Mouse (Mus musculus) CH12.LX (cell line): ENCODE data around the gene Gm28047. TPM values are rescaled to one million over a fixed set of nuclear protein-coding genes. Genes with fewer than 3 reads are reported as not detected.

Source experiments
- DNase-seq: peaks from one replicate; pipeline ENCODE4 v3.0.0-alpha.2; 2013; ENCODE audit errors: extremely low read depth
- H3K27ac ChIP-seq: 2 replicates; pipeline ENCODE4 v1.5.1; 2012; ENCODE audit warnings: low read depth, mild to moderate bottlenecking, control low read depth, moderate library complexity; ENCODE audit not compliant: insufficient read depth
- H3K27me3 ChIP-seq: replicated peaks from 2 replicates; pipeline ENCODE3; 2012; ENCODE audit warnings: inconsistent platforms
- H3K36me3 ChIP-seq, 2 experiments: replicated peaks in 1 of 2; 2 replicates each; pipeline versions ENCODE3 to v1.6.1; 2012; ENCODE audit warnings: inconsistent platforms in 1 of 2, low read length in 1 of 2, mild to moderate bottlenecking in 1 of 2, mixed read lengths in 1 of 2, moderate library complexity in 1 of 2; ENCODE audit not compliant: control insufficient read depth in 1 of 2, insufficient read depth in 1 of 2
- H3K4me1 ChIP-seq, 2 experiments: 2 replicates each; pipeline ENCODE4 v1.6.1; 2012; ENCODE audit warnings: inconsistent platforms in 1 of 2, moderate library complexity in 1 of 2; ENCODE audit not compliant: insufficient read depth in 2 of 2, control insufficient read depth in 1 of 2
- H3K4me2 ChIP-seq: 2 replicates; pipeline ENCODE4 v1.6.1; 2012; ENCODE audit warnings: low read depth, mild to moderate bottlenecking, control low read depth; ENCODE audit not compliant: poor library complexity, insufficient read depth, severe bottlenecking
- H3K4me3 ChIP-seq, 3 experiments: fragments of 150-350 bp in 1 of 3; sonication (generic) in 1 of 3; replicated peaks in 1 of 3; 2 replicates each; pipeline versions ENCODE3 to v1.5.1; 2011 to 2012; ENCODE audit warnings: low read depth in 2 of 3, low read length in 2 of 3, mild to moderate bottlenecking in 2 of 3, moderate library complexity in 2 of 3, control low read depth in 1 of 3, improper control_type of control experiment in 1 of 3, inconsistent platforms in 1 of 3, mixed read lengths in 1 of 3; ENCODE audit not compliant: poor library complexity in 1 of 3
- H3K79me2 ChIP-seq: replicated peaks from 2 replicates; pipeline ENCODE4 v1.6.1; 2012; ENCODE audit warnings: mild to moderate bottlenecking, moderate library complexity; ENCODE audit not compliant: control insufficient read depth, poor library complexity, insufficient read depth, severe bottlenecking; ENCODE audit errors: extremely low read depth
- H3K9ac ChIP-seq: 2 replicates; pipeline ENCODE4 v1.6.1; 2012; ENCODE audit warnings: low read depth, mild to moderate bottlenecking, control low read depth, moderate library complexity; ENCODE audit not compliant: insufficient read depth
- H3K9me3 ChIP-seq: replicated peaks from 2 replicates; pipeline ENCODE3; 2012; ENCODE audit warnings: low read length, inconsistent platforms, mixed read lengths
- BHLHE40 ChIP-seq: IDR thresholded peaks from 2 replicates; pipeline ENCODE4 v1.6.1; 2011; ENCODE audit warnings: mild to moderate bottlenecking, low read depth, low read length, improper control_type of control experiment
- CHD1 ChIP-seq: IDR thresholded peaks from 2 replicates; pipeline ENCODE4 v1.6.1; 2012; ENCODE audit warnings: low read depth, low read length, improper control_type of control experiment, inconsistent platforms
- CHD2 ChIP-seq: IDR thresholded peaks from 2 replicates; pipeline ENCODE4 v1.6.1; 2011; ENCODE audit warnings: low read length, improper control_type of control experiment
- CTCF ChIP-seq, 2 experiments: IDR thresholded peaks in 1 of 2; conservative IDR thresholded peaks in 1 of 2; 2 replicates each; pipeline ENCODE4 v1.5.1; 2011 to 2012; ENCODE audit warnings: low read depth in 2 of 2, low read length in 2 of 2, improper control_type of control experiment in 1 of 2, inconsistent platforms in 1 of 2, mild to moderate bottlenecking in 1 of 2, moderate library complexity in 1 of 2
- E2F4 ChIP-seq: IDR thresholded peaks from 2 replicates; pipeline ENCODE4 v1.6.1; 2011; ENCODE audit warnings: low read depth, low read length, improper control_type of control experiment; ENCODE audit not compliant: insufficient replicate concordance
- ELF1 ChIP-seq: IDR thresholded peaks from 2 replicates; pipeline ENCODE4 v1.6.1; 2014; ENCODE audit warnings: low read depth, mild to moderate bottlenecking, inconsistent platforms, low read length, improper control_type of control experiment
- ETS1 ChIP-seq: conservative IDR thresholded peaks from 2 replicates; pipeline ENCODE4 v1.6.1; 2012; ENCODE audit warnings: low read depth, mild to moderate bottlenecking, inconsistent platforms, low read length, improper control_type of control experiment, moderate library complexity
- IRF4 ChIP-seq: IDR thresholded peaks from 2 replicates; pipeline ENCODE4 v1.6.1; 2014; ENCODE audit warnings: low read depth, mild to moderate bottlenecking, inconsistent platforms, low read length, improper control_type of control experiment
- JUN ChIP-seq: IDR thresholded peaks from 2 replicates; pipeline ENCODE4 v1.6.1; 2011; ENCODE audit warnings: low read depth, mild to moderate bottlenecking, low read length, improper control_type of control experiment, moderate library complexity; ENCODE audit not compliant: insufficient read depth
- MAFK ChIP-seq: IDR thresholded peaks from 2 replicates; pipeline ENCODE4 v1.6.1; 2011; ENCODE audit warnings: low read length, improper control_type of control experiment; ENCODE audit not compliant: insufficient replicate concordance
- MAX ChIP-seq: IDR thresholded peaks from 2 replicates; pipeline ENCODE4 v1.6.1; 2011; ENCODE audit warnings: low read length, improper control_type of control experiment
- MEF2A ChIP-seq: IDR thresholded peaks from 2 replicates; pipeline ENCODE4 v1.6.1; 2014; ENCODE audit warnings: low read depth, mild to moderate bottlenecking, inconsistent platforms, low read length, improper control_type of control experiment, borderline replicate concordance
- MYC ChIP-seq: IDR thresholded peaks from 2 replicates; pipeline ENCODE4 v1.6.1; 2011; ENCODE audit warnings: low read depth, mild to moderate bottlenecking, improper control_type of control experiment, low read length
- NELFE ChIP-seq: IDR thresholded peaks from 2 replicates; pipeline ENCODE4 v1.6.1; 2011; ENCODE audit warnings: low read depth, low read length, improper control_type of control experiment
- NRF1 ChIP-seq: IDR thresholded peaks from 2 replicates; pipeline ENCODE4 v1.6.1; 2014; ENCODE audit warnings: low read depth, mild to moderate bottlenecking, inconsistent platforms, low read length, improper control_type of control experiment, moderate library complexity
- POLR2A ChIP-seq: IDR thresholded peaks from 2 replicates; pipeline ENCODE4 v1.6.1; 2011; ENCODE audit warnings: low read depth, mild to moderate bottlenecking, improper control_type of control experiment, low read length
- POLR2AphosphoS2 ChIP-seq: IDR thresholded peaks from 2 replicates; pipeline ENCODE4 v1.6.1; 2011; ENCODE audit warnings: low read depth, low read length, improper control_type of control experiment
- RAD21 ChIP-seq: IDR thresholded peaks from 2 replicates; pipeline ENCODE4 v1.6.1; 2011; ENCODE audit warnings: low read depth, mild to moderate bottlenecking, low read length, improper control_type of control experiment, moderate library complexity
- SIN3A ChIP-seq: IDR thresholded peaks from 2 replicates; pipeline ENCODE4 v1.6.1; 2012; ENCODE audit warnings: low read length, improper control_type of control experiment, inconsistent platforms
- SMC3 ChIP-seq: IDR thresholded peaks from 2 replicates; pipeline ENCODE4 v1.6.1; 2011; ENCODE audit warnings: low read depth, low read length, improper control_type of control experiment
- ZKSCAN1 ChIP-seq: IDR thresholded peaks from 2 replicates; pipeline ENCODE4 v1.6.1; 2012; ENCODE audit warnings: low read depth, inconsistent platforms, low read length, improper control_type of control experiment, borderline replicate concordance
- ZNF384 ChIP-seq: IDR thresholded peaks from 2 replicates; pipeline ENCODE4 v1.6.1; 2012; ENCODE audit warnings: low read depth, low read length, improper control_type of control experiment, inconsistent platforms
- dilution Hi-C: fragments of 300-500 bp; cut with MboI; formaldehyde crosslinking; loops from 2 replicates; pipeline ENCODE4 v1.14.3; 2020; ENCODE audit warnings: low sequenced_read_pairs; ENCODE audit not compliant: extremely low pct_unique_long_range_greater_than_20kb, extremely low pct_ligation_motif_present
- in situ Hi-C: fragments of 300-500 bp; cut with MboI; formaldehyde crosslinking; loops from 3 replicates; pipeline ENCODE4 v1.14.3; 2019; ENCODE audit warnings: low sequenced_read_pairs, low pct_ligation_motif_present, low pct_unique_long_range_greater_than_20kb, mixed read lengths
- polyA plus RNA-seq: library from polyadenylated mRNA; unstranded; fragments of >175 nt; gene quantifications from 2 replicates; pipeline ENCODE4 v1.2.1, GENCODE M21; 2012; ENCODE audit warnings: low read depth; ENCODE audit not compliant: insufficient read length
- total RNA-seq, 2 experiments: library from RNA; depleted of rRNA; stranded (reverse); fragments of 300-350 nt in 1 of 2; fragments of >200 nt in 1 of 2; gene quantifications; 2 replicates each; pipeline ENCODE4 v1.2.3; 2012 to 2014

Gene Gm28047
- total and polyA plus RNA-seq, 3 experiments = not detected

DNA sequence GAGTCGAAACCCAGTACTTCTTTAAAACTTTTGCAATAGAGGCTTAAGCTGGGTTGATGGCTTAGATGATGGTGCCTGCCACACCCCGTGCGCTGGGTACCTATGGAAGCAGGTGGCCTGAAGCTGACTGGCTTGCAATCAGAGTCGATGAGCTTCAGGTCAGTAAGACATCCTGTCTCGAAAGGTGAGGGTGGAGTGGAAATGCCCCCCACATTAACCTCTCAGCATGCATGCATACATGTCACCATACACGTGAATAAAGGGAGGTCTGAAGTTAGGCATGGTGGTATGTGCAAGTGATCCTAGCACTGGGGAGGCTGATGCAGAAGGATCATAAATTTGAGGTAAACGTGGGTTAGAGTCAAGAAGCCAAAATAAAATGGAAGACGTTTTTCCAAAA, 44.7 kb upstream of the Gm28047 start:
- peak overlapping the region; percentile 99 for H3K9ac ChIP-seq
- H3K79me2 ChIP-seq = peaks cover 26% of the 10 kb centered on the region
- no peak for DNase-seq
- H3K4me2 ChIP-seq = peak overlapping the region; percentile 84
- in situ Hi-C loops = loop anchor here (10.0 kb wide), 1 partner anchor 125 kb away; no protein-coding TSS in a partner anchor
- dilution Hi-C loops = no loop called here
- H3K36me3 ChIP-seq = peaks cover 36 to 50% of the 10 kb centered on the region in 2 experiments
- no peaks in the 10 kb centered on the region for H3K27me3 ChIP-seq
- H3K27ac ChIP-seq = no peak overlapping the region
- TF ChIP-seq SIN3A (no peak; the same call in 1 of the 2 replicates), MAX (peak; percentile 44; the same call in 1 of the 2 replicates), ZKSCAN1 (no peak), MYC (peak; percentile 46; the same call in 1 of the 2 replicates), NRF1 (no peak), CHD1 (no peak), POLR2AphosphoS2 (0 out of 2 replicates have a peak, but pooled peaks have one; percentile 2)
- H3K4me1 ChIP-seq = peaks cover 8 to 57% of the 10 kb centered on the region in 2 experiments
- peaks cover 5% of the 10 kb centered on the region for H3K9me3 ChIP-seq
- peak overlapping the region; percentile 57 to 81 (median 73) for H3K4me3 ChIP-seq

DNA sequence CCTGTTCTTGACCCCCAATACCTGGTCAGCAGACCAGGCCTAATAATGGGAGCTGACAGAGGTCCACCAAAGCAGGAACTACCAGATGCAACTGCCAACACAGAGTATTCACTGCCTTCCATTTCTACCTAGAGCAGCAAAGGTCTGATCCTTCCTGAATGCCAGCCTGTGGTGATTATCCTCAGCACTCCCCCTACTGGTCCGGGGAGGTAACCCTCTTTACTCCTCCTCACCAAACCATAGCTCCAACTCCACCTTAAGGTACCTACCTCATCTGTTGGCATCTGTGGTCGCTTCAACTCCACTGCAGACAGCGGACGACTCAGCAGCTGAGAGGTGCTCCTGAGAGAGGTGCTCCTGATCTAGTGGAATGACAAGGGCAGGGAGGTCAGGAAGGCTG, 40.6 kb upstream of the Gm28047 start:
- Histone ChIP-seq H3K4me1 (peaks cover 10 to 69% of the 10 kb centered on the region in 2 experiments), H3K27ac (no peak overlapping the region), H3K9me3 (no peaks in the 10 kb centered on the region), H3K36me3 (peaks cover 65 to 88% of the 10 kb centered on the region in 2 experiments), H3K27me3 (no peaks in the 10 kb centered on the region), H3K4me3 (no peak overlapping the region), H3K4me2 (no peak overlapping the region), H3K79me2 (peaks cover 23% of the 10 kb centered on the region), H3K9ac (no peak overlapping the region)
- dilution Hi-C loops (no loop called here), in situ Hi-C loops (loop anchor here (10.0 kb wide), 1 partner anchor 121 kb away; no protein-coding TSS in a partner anchor)
- DNase-seq = peak; percentile 91
- TF ChIP-seq SMC3 (peak; percentile 34), ETS1 (no peak), ZKSCAN1 (no peak), ELF1 (peak; percentile 15; the same call in 1 of the 2 replicates), SIN3A (no peak), MEF2A (no peak), RAD21 (peak; percentile 54), MAFK (no peak), NELFE (no peak), ZNF384 (no peak), JUN (no peak), E2F4 (no peak), CHD1 (no peak), IRF4 (no peak), CTCF (conservative IDR thresholded peaks at IDR 0.05 in 1 of 2, IDR thresholded peaks at IDR 0.05 in 1 of 2; ENCODE audit: low read depth in 2 of 2, low read length in 2 of 2) (peak; percentile 79 to 92), CHD2 (no peak), BHLHE40 (no peak), POLR2A (0 out of 2 replicates have a peak, but pooled peaks have one; percentile 19)
